Mouse (Mus musculus): ENCODE data around the gene A930033H14Rik. TPM values are rescaled to one million over a fixed set of nuclear protein-coding genes. Genes with fewer than 3 reads are reported as not detected.

Gene A930033H14Rik
- 1 to 10 TPM; 2.7 to 2.8 TPM for total RNA-seq (2021)
- long read RNA-seq, experiment 1: 0 reads
- long read RNA-seq, experiment 2, partial matches to known transcripts: 0 of 2 reads
- long read RNA-seq, experiment 2, other reads (novel, unspliced or antisense): 2 of 2 reads

DNA sequence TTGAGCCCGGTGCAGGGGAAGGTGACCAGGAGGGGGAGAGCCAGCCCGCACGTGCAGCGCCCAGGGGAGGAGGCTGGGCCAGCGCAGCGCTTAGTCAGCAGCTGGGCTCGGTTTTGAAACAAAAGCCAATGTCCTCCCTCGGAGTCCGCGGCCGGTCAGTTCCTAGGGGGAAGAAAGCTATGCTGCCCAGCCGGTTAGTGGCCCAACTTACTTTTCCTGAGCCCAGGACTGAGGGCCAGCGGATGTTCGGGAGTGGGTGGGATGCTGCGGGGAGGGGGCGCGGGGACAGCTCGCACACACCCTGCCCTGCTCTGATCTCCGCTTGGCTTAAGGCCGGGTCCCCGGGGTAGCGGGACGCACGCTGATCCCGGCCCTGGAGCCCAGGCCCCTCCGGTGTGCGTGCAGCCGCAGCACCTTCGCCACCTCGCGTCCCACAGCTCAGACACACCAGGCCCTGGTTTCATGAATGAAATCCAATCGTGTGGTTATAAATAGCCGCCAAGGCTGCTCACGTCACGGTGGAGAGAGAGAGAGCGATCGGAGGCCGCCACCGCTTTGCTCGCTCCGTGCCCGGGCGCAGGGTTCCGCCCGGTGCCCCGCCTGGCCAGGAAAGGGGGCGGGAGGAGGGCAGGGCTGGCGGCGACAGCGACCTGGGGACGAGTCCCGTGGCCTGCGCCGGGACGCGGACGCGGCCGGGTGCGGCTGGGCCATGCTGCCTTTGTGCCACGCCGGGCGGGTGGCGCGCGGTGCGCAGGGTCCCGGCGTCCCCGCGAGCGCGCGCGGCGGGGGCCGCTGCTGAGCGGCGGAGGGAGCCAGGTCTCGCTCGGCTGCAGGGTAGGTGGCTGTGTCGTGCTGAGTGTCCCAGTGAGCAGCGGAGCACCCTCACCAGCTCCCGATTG, at the start of gene A930033H14Rik:
Gene A930033H14Rik, minus strand, starts transcription at position 557 of the 899 bp plus-strand sequence.
- peak; percentile 92 for DNase-seq

GRCm38 (mm10) chr10:69259929-69260328, 47.0 kb upstream of the A930033H14Rik start:
- DNase-seq: no peak

GRCm38 (mm10) chr10:69259161-69259560, 46.3 kb upstream of the A930033H14Rik start:
- DNase-seq: no peak

- DNase-seq: peak; percentile 43
These were observed 45.7 kb upstream of the A930033H14Rik start for GRCm38 (mm10) chr10:69258588-69258987.

- DNase-seq: no peak
These were observed 44.8 kb upstream of the A930033H14Rik start for GRCm38 (mm10) chr10:69257592-69258133.

DNA sequence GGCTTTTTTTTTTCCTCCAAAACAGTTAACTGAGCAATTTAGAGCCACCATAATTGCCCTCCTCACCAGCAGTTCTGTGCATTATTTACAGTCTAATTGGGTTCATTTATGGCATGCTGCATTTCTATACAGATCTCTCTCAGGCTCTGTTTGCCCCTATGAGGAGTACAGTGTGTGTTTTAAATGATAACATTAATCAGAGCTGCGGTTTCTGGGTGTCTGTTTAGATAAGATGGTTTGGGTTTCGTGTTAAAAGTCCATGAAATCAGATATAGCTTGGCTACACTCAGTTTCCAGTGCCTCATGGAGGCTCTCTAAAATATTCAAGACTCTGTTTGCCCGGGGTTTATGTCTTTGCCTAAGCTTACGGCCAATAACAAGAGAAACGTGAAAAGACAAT, 42.7 kb upstream of the A930033H14Rik start:
- no peak for DNase-seq

GRCm38 (mm10) chr10:69254390-69254847, 41.5 kb upstream of the A930033H14Rik start:
- DNase-seq: peak; percentile 70

DNA sequence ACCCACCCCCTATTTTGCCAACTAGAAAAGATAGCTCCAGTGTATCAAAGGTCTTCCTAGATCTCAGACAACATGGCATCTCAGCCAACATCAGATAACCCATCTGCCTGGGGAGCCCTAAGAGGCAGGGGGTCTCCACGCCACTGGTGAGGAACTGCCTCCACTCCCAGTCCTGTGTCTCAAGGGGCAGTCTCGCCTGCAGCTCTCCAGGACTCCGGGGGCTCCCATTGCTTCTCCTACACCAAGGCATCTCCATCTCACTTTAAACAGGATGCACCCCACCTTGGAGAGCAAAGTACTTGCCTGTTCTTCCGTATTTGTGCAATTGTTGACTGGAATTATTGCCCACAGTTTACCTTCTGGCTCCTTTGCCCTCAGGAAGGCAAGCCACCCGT, 40.8 kb upstream of the A930033H14Rik start:
- DNase-seq: no peak

GRCm38 (mm10) chr10:69253075-69253685, 40.3 kb upstream of the A930033H14Rik start:
- DNase-seq: peak; percentile 30

DNA sequence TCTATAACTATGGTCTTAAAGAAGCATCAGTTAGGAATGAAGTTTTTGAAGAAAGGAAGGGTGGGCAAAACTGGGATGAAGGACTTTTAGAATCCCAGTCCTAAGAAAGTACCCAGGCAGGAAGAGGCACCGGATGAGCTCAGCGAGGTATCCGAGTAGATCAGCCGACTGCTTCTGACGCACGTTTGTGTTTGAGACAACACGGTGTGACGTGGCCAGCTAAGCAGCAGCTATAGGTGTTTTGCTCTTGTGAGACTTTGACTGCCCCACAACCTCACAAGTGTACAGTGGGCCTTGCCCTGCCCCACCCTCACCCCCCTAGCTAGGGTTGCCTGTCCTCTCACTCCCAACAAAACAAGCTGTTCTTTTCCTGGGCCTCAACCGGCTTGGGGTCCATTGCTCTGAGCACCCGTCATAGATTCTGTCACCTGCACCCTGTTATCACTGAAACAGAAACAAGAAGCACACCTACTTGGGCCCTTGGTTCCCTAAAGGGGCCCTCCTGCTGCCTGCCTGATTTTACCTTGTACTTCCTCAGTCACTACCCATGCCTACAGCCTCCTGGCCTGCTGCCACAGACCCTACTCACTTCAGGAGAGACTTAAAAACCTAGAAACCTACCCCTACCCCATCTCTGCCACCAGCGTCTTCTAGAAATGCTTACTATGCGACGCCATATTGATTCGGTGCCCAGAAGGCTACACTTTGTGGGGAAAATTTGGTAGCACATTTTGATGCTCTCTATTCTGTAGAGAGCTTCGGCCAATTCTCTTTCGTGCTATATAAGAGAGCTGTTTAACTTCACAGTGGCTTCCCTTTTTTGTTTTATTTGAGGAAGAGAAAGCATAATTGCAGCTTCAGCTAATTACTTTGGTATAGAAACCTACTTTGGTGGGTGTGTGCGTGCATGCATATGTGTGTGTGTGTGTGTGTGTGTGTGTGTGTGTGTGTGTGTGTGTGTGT, 39.5 kb upstream of the A930033H14Rik start:
- no peak for DNase-seq

DNA sequence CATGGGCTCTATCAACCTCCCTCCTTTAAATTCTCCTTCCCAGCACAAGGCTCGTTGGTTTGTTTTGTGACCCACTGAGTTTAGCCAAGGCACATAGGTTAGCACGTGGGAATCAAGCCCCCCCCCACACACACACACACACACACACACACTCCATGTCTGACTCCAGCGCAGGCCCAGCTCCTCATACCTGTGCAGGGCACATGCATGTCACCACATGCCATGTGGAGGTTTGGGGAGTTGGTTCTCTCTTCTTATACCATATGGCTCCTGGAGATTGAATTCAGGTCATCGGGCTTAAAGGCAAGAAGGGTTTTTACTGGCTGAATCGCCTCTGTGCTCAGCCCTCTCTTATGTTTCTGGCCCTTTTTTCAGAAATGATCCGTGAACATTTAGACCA, 38.4 kb upstream of the A930033H14Rik start:
- DNase-seq: no peak

DNA sequence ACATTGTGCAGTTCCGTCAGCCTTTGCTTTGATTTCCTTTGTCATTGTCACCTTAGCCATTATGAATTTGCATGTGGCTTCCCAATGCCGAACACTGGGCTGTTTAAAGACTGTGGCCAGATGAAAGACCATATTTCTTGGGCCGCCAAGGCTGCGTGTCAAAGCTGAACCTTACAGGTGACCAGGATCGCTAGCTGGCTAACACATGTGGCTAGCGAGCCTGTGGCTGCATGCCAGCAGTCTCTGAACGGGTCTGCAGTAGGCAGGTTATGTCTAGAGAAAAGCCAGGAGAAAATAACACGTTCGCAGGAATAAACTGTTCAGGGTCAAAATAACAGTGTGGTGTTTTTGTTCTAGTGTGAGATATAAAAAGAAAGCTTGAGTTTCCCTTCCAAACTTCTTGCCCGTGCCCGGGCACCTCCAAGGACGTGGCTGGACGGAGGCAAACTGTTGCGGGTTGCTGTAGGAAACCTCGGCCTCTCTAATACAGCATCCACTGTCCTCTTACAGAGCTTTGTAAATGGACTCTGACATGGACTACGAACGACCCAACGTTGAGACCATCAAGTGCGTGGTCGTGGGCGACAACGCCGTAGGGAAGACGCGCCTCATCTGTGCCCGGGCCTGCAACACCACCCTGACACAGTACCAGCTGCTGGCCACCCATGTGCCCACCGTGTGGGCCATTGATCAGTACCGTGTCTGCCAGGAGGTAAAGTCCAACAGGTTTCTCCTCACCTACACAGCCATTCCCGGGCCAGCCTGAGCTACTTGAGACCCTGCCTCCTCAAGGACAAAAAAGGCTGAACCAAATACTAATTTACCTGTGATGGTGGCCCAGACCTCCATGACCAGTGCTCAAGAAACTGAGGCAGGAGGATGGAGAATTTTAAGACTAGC, 35.6 kb upstream of the A930033H14Rik start:
- DNase-seq: no peak

GRCm38 (mm10) chr10:69247311-69248033, 34.6 kb upstream of the A930033H14Rik start:
- no peak for DNase-seq

DNA sequence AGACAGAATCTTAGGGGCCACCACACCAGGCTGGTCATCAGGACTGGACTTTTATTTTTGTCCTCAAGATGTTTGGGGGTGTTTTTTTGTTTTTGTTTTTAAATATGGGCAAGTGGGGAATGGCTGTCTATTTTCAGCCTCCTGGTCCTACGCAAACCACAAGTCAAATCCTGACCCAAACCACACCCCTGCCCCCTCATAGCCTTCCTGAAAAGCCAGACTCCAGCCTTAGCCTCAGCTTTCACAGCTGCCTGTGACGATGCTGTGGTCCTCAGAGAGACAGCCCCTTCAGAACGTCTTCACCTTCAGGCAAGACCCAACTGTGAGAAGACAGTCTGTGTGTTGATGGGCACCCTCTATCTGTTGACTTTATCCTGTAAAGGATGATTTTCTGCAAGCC, 33.9 kb upstream of the A930033H14Rik start:
- no peak for DNase-seq

DNA sequence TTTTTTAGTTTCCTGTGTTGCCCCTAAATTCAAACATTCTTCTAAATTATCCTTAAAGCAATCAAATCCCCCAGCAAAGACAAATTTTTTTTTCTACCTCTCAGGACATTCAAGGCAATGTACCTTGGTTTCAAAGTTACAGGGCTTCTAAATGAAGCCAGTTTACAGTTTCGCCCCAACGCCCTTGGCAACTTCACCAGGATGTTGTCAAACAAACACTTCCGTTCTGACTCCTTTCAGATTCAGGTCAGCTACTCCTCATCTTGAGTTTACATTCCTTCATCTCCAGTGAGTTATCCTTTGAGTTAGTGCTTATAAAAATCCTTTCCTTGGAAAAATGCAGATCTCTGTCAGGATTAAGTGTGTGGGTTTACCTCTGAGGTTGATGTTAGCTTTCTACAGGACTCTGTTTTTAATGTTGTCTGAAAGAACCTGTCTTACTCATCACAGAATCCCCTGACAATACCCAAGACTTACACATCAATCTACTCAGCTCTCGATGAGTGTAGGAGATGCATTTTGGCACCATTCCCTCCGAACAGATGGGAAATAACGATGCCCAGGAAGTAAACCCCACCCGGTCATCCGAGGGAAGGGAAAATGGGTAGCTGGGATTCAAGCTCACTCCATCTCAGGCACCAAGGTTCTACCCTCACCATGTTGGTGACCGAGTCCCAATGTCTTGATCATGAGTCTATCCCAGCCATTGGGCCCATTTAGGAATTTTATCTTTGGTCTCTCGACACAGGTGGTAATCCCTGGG, 33.2 kb upstream of the A930033H14Rik start:
- DNase-seq: no peak

- no peak for DNase-seq
These were observed 32.3 kb upstream of the A930033H14Rik start for GRCm38 (mm10) chr10:69245151-69245550.

- no peak for DNase-seq
These were observed 27.6 kb upstream of the A930033H14Rik start for GRCm38 (mm10) chr10:69240530-69240929.

GRCm38 (mm10) chr10:69238311-69238710, 25.4 kb upstream of the A930033H14Rik start:
- DNase-seq: no peak

DNA sequence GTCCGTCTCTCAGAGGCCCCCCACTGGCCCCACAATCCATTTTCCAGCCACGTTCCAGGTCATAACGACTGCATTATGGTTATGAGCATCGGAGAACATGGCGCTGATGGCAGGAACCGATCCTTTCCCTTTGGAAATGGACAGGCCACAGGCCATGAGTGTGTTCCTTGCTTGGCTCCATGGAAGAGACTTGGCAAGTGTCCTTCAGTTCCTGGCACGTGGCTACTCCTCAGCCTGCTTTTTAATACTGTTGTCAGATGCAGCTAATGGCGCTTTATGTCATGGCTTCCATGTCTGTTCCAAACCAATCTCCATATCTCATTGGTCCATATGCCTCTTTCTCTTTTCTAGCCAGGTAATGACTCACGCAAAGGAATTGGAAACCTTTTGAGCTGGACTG, 24.9 kb upstream of the A930033H14Rik start:
- DNase-seq: no peak
